Comparison of ENCODE assay signal across 8 mouse cellular contexts in genomic region chr4:118359896-118360720, GRCm38 (mm10). TPM values are rescaled to one million over a fixed set of nuclear protein-coding genes. Genes with fewer than 3 reads are reported as not detected.
DNase-seq lines count a peak whose midpoint lies in the region; ATAC-seq and TF ChIP-seq lines count a peak whose summit lies in the region.

No protein-coding gene starts in this region.

- no peaks in the 10 kb centered on the region for H3K27me3 ChIP-seq in forebrain, embryonic 14.5 days (replicated peaks; ENCODE audit: control insufficient read depth, insufficient read depth, low read length)
- H3K27me3 ChIP-seq in lung, embryonic 15.5 days: no peaks in the 10 kb centered on the region

- WGBS in forebrain, embryonic 14.5 days: 2% methylated on average over 54 of the region's 54 CpGs
- 1% methylated on average over 51 of the region's 54 CpGs for WGBS in lung, embryonic 15.5 days

- H3K27ac ChIP-seq in forebrain, embryonic 14.5 days (ENCODE audit: low read depth, low read length): peak overlapping the region; percentile 83
- H3K27ac ChIP-seq in layer of hippocampus, adult 2 months: peak overlapping the region; percentile 88
- peak overlapping the region; percentile 80 for H3K27ac ChIP-seq in lung, embryonic 15.5 days

- H3K4me3 ChIP-seq in forebrain, embryonic 14.5 days (ENCODE audit: low read depth, low read length): peak overlapping the region; percentile 56
- H3K4me3 ChIP-seq in layer of hippocampus, adult 2 months: peak overlapping the region; percentile 57
- peak overlapping the region; percentile 71 for H3K4me3 ChIP-seq in lung, embryonic 15.5 days

- H3K4me2 ChIP-seq in forebrain, embryonic 14.5 days (ENCODE audit: low read length): peak overlapping the region; percentile 93
- peak overlapping the region; percentile 91 for H3K4me2 ChIP-seq in lung, embryonic 15.5 days

- peak; percentile 84 for ATAC-seq in forebrain, embryonic 14.5 days
- ATAC-seq in lung, embryonic 15.5 days (ENCODE audit: borderline replicate concordance, extremely low read depth, low FRiP score, low TSS enrichment): peak; percentile 78
- peak; percentile 49; the same call in 1 of the 2 replicates for ATAC-seq in neutrophil, adult 5-6 weeks (ENCODE audit: extremely low read depth, insufficient number of reproducible peaks, low FRiP score, poor library complexity, severe bottlenecking)

- peaks cover 10% of the 10 kb centered on the region; the same call in 1 of the 2 replicates for H3K4me1 ChIP-seq in forebrain, embryonic 14.5 days (ENCODE audit: control insufficient read depth, insufficient read depth, low read length)
- H3K4me1 ChIP-seq in lung, embryonic 15.5 days: peaks cover 12% of the 10 kb centered on the region

- peaks cover 38% of the 10 kb centered on the region for H3K36me3 ChIP-seq in forebrain, embryonic 14.5 days (ENCODE audit: control insufficient read depth, insufficient read depth, low read length)
- H3K36me3 ChIP-seq in lung, embryonic 15.5 days: peaks cover 25% of the 10 kb centered on the region

- TF ChIP-seq CTCF in layer of hippocampus, adult 2 months (conservative IDR thresholded peaks at IDR 0.05): no peak

- H3K9me3 ChIP-seq in forebrain, embryonic 14.5 days (replicated peaks; ENCODE audit: control insufficient read depth, low read length): no peaks in the 10 kb centered on the region
- no peaks in the 10 kb centered on the region for H3K9me3 ChIP-seq in lung, embryonic 15.5 days

- peak; percentile 23 for DNase-seq in MEL-GATA-1-ER (ENCODE audit: extremely low read depth, low read depth)
- peak; percentile 82 for DNase-seq in cerebellum, adult 11-12 months
- peak; percentile 58 for DNase-seq in forebrain, embryonic 14.5 days (ENCODE audit: low spot score)
- DNase-seq in heart, postnatal 25 days (ENCODE audit: low spot score): peak; percentile 53
- peak; percentile 19 to 41 for DNase-seq in layer of hippocampus, adult 2 months (ENCODE audit: low spot score in 2 of 2)
- DNase-seq in thymus, adult 18-20 months: peak; percentile 63 to 66

- intact Hi-C loops in heart, postnatal 25 days (cut with DNase I): no loop called here

- peak overlapping the region; percentile 87 for H3K9ac ChIP-seq in forebrain, embryonic 14.5 days (ENCODE audit: low read length)
- peak overlapping the region; percentile 77 for H3K9ac ChIP-seq in lung, embryonic 15.5 days

RNA-seq across cellular contexts. Expression of gene Szt2, which starts 49.0 kb away (rescaled TPM):
- polyA plus RNA-seq in forebrain, embryonic 14.5 days (2014; fragmentation: Nextera tagmentation; extraction: Ambion mirVana): 8.0 and 10.0 TPM in 2 replicates
- 10 to 100 TPM; 11.3 to 13.1 TPM for total RNA-seq in heart, postnatal 25 days (2021)
- 10 to 100 TPM; 41.7 to 46.9 TPM for total RNA-seq in layer of hippocampus, adult 2 months (2021)
- polyA plus RNA-seq in lung, embryonic 15.5 days (2015; fragmentation: Nextera tagmentation; extraction: Ambion mirVana): 6.6 and 7.0 TPM in 2 replicates
- 15.8 and 17.5 TPM in 2 replicates for total RNA-seq in neutrophil, adult 5-6 weeks (2017)

RNA-seq across cellular contexts. Expression of gene Med8, which starts 49.0 kb away (rescaled TPM):
- polyA plus RNA-seq in forebrain, embryonic 14.5 days (2014; fragmentation: Nextera tagmentation; extraction: Ambion mirVana): 119 TPM in 2 replicates
- total RNA-seq in heart, postnatal 25 days (2021): 10 to 100 TPM; 35.7 to 47.1 TPM
- 10 to 100 TPM; 56.4 to 56.6 TPM for total RNA-seq in layer of hippocampus, adult 2 months (2021)
- polyA plus RNA-seq in lung, embryonic 15.5 days (2015; fragmentation: Nextera tagmentation; extraction: Ambion mirVana): 86.0 and 90.9 TPM in 2 replicates
- total RNA-seq in neutrophil, adult 5-6 weeks (2017): 85.8 and 105 TPM in 2 replicates

Comparison
In these comparisons a context has a peak if more than half of its experiments do, and no peak if none do; other contexts are left out.
1. Peak in every context shown above with its lines: DNase-seq, ATAC-seq, H3K4me3 ChIP-seq and H3K27ac ChIP-seq.
2. DNase-seq: peak in every context shown above with its lines; median percentile 82 in cerebellum, adult 11-12 months; 64 in thymus, adult 18-20 months; 58 in forebrain, embryonic 14.5 days; 53 in heart, postnatal 25 days; 30 in layer of hippocampus, adult 2 months; 23 in MEL-GATA-1-ER.